Mouse (Mus musculus): ENCODE measurements around the gene Rnase10. TPM values are rescaled to one million over a fixed set of nuclear protein-coding genes. Genes with fewer than 3 reads are reported as not detected.
A peak's percentile ranks its signal among the peaks of the same experiment; 100 is the strongest.
"Not testable (repeated sequence)": the region's sequence is repeated elsewhere in the genome, so short reads cannot be mapped to it uniquely, and the experiment has no call there.

Gene Rnase10
- total RNA-seq, 2 experiments from 2014 or later = 0.23 TPM; not detected in 1

DNA sequence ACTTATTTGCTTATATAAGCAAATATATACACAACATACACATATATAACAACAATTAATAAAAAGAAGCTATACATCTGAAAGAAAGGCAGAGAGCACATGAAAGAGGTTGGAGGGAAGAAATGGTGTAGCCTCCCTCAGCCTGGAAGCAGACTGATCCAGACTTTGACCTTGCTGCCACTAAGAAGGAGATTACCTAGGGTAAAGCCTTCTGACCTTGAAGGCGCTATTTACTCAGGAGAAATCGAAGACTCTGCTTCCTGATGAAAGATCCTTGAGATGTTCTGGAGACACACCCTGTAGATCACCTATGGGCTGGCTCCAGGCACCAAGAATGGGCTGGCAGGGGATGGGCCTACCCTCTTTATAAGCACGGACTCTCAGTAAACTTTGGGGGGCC is 7.2 kb downstream of the Rnase10 start:
- DNase-seq = not testable (repeated sequence)

DNA sequence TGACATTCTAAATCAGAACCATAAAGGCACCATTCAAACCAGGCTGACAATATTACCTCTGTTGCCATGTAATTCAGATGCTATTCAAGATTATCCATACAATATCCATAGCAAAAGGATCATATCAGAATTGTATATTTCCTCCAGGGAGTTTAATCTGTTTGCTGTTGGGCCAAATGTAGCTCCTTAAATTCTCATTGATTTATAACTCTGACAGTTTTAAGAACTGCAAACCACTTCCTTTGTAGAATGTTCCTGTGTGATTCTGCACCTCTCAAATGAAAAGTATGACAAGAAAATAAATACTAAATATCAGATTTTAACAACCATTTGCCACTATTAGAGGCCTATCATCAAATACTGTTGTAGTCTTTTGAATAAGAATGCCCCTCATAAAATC is 8.2 kb downstream of the Rnase10 start:
- no peak for DNase-seq

DNA sequence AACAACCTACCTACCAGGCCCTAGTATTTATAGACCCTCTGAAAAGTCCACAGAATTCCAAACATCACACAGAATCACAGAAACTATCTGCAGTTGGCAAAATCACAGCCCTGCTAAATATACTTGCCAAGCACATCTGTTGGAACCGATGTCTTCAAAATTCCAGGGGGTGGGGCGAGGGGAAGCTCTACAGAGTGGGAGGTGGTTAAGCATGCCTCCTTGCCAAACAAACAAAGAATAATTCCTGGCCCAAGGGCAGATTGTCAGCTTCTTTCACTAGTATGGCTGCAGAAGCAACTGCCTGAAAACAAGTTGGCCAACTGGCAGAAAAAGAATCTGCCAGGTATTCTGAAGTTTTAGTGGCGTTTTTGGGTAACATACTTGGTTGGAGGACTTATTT is 9.7 kb downstream of the Rnase10 start:
- peak; percentile 22 for DNase-seq

DNA sequence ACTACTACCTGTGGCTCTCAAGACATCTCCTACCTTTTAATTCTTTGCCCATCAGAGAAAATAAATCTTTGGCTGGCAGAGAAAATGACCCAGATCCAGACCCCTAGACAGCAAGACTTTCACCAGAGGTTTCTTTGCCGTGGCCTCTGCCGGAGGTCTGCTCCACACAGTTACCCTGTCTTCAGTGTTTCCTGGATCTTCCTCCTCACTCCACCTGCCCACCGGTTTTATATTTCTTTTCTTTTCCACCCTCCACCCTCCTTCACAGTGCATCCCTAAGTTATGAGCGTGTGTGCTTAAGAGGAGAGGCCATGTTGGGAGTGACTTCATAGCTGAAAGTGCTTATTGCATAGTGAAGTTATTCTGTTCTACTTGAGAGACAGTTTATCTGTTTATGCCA is 15.9 kb downstream of the Rnase10 start:
- no peak for DNase-seq

DNA sequence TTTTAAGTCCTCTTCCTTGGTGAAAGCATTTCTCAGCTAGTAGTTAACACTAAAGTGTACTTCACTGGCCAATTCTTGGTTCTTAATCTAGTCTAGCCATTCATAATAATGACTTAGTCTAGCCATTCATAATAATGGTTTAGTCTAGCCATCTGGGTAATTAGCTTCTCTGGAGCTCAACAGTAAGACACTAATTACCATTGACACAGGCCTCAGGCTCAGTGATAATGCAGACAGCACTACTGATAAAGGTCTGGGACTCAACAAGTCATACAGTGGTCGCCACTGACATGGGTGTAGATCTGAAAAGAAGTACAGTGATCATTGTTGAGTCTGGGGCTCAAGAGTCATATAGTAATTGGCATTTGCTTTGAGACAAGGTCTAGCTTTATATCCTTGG is 17.3 kb downstream of the Rnase10 start:
- no peak for DNase-seq

DNA sequence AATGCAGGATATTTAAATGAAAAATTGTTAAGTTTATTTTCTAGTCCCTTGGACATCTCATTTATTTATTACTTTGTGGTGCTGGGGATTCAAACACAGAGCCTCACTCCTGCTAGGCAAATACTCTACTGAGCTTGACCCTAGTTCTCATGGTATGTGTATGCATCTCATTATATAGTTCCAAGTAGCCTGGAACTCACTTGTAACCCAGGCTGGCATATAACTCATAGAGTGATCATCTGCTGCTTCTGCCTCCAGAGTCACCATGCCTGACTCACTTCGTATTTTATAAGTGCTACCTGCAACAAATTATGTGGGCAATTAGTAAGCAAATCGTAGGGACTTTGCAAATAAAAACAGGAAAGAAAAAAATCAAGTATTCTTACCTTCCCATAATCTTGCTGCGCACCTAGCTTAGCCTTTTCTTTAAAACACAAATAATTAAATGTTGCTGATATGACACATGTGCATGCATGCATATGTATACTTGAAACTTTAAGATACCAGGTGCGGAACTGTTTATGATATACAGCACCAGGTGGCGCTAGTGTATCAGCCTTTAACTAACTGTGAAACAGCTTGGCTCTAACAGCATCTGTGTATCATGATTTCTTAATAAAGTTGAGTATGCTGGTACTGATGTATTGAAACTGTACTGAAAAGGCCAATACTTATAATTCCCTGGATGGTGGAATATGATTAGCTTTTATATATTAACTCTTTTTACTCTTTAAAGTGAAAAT is 19.0 kb downstream of the Rnase10 start:
- peak; percentile 40 for DNase-seq

DNA sequence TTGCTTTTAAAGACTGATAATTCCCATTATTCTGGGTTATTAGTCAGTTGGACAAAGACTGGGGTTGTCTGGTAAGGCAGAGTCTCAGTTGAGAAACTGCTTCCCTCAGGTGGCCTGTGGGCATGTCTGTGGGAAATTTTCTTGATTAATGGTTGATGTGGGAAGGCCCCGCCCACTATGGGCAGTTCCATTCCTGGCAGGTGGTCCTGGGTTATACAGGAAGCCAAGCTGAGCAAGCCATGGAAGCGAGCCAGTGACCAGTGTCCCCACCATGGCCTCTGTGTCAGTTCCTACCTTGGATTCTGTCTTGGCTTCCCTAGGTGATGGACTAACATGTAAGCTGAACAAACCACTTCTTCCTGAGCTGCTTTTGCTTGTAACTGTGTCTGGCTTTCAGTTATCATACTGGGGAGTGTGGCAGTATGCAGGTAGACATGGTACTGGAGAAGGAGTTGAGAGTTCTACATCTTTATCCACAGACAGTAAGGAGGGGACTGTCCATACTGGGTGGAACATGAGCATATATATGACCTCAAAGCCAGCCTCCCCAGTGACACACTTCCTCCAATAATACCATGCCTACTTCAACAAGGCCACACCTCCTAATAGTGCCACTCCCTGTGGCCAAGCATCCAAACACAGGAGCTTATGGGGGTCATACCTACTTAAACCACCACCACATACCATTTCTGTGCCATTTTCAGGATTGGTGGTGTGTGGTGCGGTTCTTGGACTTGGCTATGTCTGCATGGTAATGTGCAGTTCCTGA is 20.0 kb downstream of the Rnase10 start:
- no peak for DNase-seq

DNA sequence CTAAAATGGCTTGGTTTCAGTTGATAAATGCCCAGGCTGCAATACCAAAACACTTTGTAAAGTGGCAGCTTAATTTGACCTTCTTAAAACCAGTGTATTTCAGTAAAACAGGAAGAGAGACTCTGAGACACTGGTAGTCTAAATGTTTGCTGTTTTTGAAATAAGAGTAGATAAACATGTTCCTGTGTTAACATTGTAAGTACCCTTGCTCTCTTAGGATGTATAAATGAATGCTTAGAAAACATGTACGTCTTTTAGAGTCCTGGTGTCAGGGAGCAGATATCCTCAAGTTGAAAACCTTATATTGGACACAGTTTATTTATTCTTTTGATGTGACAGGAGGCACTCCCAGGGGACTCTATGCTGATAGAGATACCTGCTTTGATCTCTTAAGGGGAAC is 27.7 kb downstream of the Rnase10 start:
- DNase-seq = no peak

DNA sequence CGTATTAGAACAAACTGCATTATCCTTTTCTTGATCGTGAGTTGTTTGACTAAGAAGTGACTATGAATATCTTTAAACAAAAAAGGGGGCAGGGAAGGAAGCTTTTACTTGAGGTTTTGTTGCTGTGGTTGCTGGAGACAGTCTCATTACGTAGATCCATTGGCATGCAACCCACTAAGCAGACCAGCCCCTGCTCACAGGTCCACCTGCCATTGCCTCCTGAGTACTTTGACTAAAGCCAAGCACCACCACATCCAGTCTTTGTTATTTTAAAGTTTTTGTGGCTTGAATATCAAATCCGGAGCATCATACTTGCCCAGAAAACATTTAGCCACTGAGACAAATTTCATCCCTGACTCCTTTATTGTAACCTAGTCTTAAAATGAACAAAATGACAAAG is 28.7 kb downstream of the Rnase10 start:
- no peak for DNase-seq

DNA sequence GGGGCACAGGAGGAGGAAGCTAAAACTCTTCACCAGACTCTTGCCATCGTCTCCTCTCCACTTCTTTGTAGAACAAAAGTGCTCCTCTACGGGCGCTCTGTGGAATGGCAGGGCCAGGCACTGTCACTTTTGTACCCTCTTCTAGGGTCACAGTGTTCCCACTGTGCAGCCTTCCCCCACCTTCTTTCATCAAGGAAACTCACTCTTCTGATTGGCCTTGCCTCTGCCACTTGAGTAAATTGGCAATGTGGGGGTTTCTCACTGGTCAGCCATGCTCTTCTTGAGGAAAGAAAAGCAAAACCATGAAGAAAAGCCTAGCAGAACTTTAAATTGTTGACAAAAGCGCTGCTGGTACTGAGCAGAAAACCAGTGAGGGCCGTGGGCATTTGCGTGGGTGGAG is 34.2 kb downstream of the Rnase10 start, which contains the start of gene Rnase9:
Rnase9 (minus strand) TSS at position 101 of the 400 bp plus-strand sequence.
- no peak for DNase-seq

DNA sequence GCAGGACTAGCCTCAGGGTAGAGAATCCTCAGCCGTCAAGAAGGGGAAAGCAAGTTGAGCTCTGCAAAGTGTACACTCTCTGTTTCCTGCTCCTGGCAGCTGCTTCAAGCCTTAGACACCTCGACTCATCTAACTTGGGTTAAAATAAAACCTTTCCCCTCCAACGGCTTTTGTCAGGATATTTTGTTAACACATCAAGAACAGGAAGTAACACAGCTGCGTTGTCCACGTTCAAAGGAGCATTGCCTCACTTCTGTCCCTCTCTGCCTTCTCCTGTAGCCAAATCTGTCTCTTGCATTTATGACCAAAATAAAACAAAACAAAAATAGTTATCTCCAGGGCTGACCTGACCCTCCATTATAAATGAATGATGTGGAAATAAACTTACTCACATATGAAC is 40.3 kb downstream of the Rnase10 start:
- DNase-seq = no peak

DNA sequence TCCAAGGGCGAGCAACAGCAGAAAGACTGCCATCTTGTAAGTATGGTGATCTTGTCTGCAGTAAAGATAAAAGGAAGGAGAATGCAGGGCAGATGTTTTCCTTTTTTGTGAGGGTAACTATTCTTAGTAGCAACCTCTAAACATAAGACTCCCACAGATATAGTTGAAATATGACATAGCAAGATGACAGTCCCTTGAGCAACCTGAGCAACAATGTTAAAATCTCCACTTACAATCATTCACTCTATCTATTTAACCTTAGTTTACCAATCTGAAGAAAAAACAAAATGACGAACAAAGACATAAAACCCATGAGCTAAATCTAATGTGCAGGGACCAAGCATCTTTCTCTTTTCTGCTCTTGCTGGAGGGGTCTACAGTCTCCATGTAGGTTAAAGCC is 42.5 kb downstream of the Rnase10 start, which contains the start of gene Rnase11:
Rnase11 (minus strand) TSS at position 101 of the 400 bp plus-strand sequence.
- no peak for DNase-seq

DNA sequence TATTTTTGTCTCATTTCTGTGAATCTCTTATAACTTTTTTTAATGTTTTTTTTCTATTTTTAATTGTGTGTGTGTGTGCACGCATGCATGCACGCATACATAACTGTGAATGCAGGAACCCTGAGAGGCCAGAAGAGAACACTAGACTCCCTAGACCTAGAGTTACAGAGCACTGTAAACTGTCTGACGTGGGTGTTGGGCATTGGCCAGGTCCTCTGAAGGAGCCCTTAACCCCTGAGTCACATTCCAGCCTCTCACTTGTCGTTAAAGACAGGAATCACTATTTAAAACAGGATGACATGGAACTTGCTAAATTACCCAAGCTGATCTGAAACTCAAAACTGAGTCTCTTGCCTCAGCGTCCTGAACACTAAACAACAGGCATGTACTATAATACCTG is 44.4 kb downstream of the Rnase10 start:
- no peak for DNase-seq

DNA sequence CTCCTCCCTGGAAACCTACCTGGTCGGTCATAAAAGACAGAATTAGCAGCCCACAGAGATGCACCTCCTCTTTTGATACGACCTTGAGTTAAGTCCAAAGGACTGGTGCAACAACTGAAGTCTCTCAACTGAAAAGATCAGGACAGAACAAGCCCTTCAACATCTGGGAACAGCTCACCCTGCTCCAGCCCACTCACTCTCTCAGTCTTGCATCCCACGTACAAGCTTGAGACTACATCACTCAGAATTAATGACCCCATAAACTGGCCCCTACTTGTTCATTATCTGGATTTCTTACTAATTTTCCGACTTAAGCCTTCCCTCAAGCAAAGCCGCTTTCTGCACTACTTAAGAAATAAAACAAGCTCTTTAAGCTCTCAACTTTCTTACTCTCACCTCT is 45.6 kb downstream of the Rnase10 start:
- DNase-seq = no peak

DNA sequence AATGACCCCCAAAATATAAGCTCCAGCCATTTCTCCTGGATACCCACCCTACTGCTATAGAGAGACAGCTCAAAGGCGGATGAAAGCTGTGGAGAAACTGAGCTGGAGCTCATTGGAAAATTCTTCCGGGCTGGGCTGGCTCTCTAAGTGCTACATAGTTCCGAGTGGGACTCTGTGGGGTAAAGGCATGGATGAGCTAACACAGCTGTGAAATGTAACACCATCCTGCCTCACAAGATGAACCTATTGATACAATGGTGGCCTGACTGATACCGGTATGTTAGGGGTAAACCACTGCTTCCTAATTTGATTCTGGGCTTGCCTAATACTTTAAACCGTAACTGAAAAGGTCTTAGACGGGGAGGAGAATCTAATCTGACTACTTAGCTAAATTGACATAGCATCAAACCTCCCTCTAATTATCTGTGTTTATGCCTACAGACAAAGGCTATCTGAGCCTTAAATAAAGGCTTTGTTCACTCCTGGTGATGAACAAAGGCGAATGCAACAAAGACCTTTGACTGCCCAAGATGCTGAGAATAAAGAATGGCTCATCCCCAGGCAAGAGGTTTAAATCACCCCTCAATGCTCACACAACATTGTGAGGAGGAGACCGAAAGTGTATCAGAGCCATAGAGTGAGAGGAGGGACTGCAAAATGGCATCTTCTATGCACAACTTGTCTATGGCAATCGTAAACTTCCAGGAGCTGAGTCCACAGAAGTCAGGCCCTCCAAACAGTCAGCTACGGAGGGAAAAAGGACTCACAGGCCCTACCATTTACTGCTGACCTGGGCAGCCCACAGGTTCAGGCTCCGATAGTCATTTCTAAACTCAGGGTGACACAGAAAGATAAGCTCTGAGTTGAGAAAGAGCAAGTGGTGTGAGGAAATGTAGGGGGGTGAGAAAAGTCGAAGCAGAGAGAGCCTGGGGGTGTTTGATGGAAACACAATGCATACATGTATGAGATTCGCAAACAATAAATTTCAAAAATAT is 47.0 kb downstream of the Rnase10 start:
- DNase-seq = no peak

DNA sequence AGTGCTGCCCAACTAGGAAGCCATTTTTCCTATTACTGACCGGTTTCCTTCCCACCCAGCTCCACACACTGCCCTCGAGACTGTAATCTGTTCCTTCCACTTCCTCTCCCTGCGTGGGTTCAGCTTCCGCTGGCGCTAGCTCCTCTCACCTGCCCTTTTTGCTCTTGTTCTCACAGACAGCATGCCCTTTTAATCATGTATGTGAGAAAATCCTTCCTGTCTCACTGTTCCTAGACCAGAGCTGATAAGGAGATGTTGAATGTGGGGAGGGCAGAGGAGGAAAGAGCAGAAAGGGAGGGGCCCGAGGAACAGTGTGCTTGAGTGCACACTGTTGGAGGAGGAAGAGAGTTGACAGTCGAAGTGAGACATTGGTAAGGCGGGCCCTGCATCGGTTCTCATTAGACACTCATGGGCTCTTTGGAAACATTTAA is 49.9 kb downstream of the Rnase10 start, which contains the start of gene Rnase12:
Rnase12 (minus strand) TSS at position 261 of the 431 bp plus-strand sequence.
- DNase-seq = no peak

Other genes starting within 250 kb of the Rnase10 start
- gene Ttc5, start 222.2 kb upstream of the Rnase10 start, total RNA-seq (2021) = 10 to 100 TPM; 16.3 to 20.2 TPM
- gene Ccnb1ip1, start 200.0 kb upstream of the Rnase10 start, total RNA-seq (2021) = not detected
- 10 to 100 TPM; 14.0 to 20.2 TPM for gene Parp2, start 199.9 kb upstream of the Rnase10 start, total RNA-seq (2021)
- 10 to 100 TPM in 1 of 2 experiments, 1 to 10 TPM in 1; 9.6 to 11.1 TPM for gene Tep1, start 137.2 kb upstream of the Rnase10 start, total RNA-seq (2021)
- 100 to 1,000 TPM in 1 of 2 experiments, 10 to 100 TPM in 1; 50.4 to 106 TPM for gene Klhl33, start 110.2 kb upstream of the Rnase10 start, total RNA-seq (2021)
- gene Osgep, start 82.9 kb upstream of the Rnase10 start, total RNA-seq (2021) = 10 to 100 TPM; 45.2 to 48.4 TPM
- 10 to 100 TPM; 42.7 to 46.1 TPM for gene Apex1, start 82.8 kb upstream of the Rnase10 start, total RNA-seq (2021)
- 10 to 100 TPM; 16.4 to 20.3 TPM for gene Pip4p1, start 76.9 kb upstream of the Rnase10 start, total RNA-seq (2021)
- gene Pnp, start 76.7 kb upstream of the Rnase10 start, total RNA-seq (2021) = 1 to 10 TPM; 6.1 to 7.8 TPM
- 1 to 10 TPM; 5.8 to 6.7 TPM for gene Gm49342, start 63.2 kb upstream of the Rnase10 start, total RNA-seq (2021)
- under 1 TPM; 0.52 to 0.56 TPM for gene Pnp2, start 51.8 kb upstream of the Rnase10 start, total RNA-seq (2021)
- not detected for gene Rnase9, start 34.1 kb downstream of the Rnase10 start, total RNA-seq (2021)
- gene Rnase11, start 42.4 kb downstream of the Rnase10 start, total RNA-seq (2021) = not detected
- gene Rnase12, start 49.9 kb downstream of the Rnase10 start, total RNA-seq (2021) = not detected
- not detected for gene Olfr750, start 66.7 kb downstream of the Rnase10 start, total RNA-seq (2021)
- 10 to 100 TPM; 46.6 to 51.4 TPM for gene Rnase4, start 83.3 kb downstream of the Rnase10 start, total RNA-seq (2021)
- 1 to 10 TPM; 3.3 to 4.6 TPM for gene Ang, start 83.4 kb downstream of the Rnase10 start, total RNA-seq (2021)
- not detected for gene Eddm3b, start 106.7 kb downstream of the Rnase10 start, total RNA-seq (2021)
- 1 to 10 TPM in 1 of 2 experiments, under 1 TPM in 1; 0.61 to 1.0 TPM for gene Rnase6, start 116.2 kb downstream of the Rnase10 start, total RNA-seq (2021)
- gene Rnase1, start 139.0 kb downstream of the Rnase10 start, total RNA-seq (2021) = not detected
- gene Rnase2b, start 154.5 kb downstream of the Rnase10 start, total RNA-seq (2021) = not detected
- under 1 TPM in 1 of 2 experiments, not detected in 1; 0.63 TPM for gene Ang2, start 191.4 kb downstream of the Rnase10 start, total RNA-seq (2021)
- not detected for gene Ear14, start 195.6 kb downstream of the Rnase10 start, total RNA-seq (2021)
- gene Rnase2a, start 248.4 kb downstream of the Rnase10 start, total RNA-seq (2021) = not detected